Comparison of ENCODE assay signal across 20 mouse cellular contexts in the genomic region with DNA sequence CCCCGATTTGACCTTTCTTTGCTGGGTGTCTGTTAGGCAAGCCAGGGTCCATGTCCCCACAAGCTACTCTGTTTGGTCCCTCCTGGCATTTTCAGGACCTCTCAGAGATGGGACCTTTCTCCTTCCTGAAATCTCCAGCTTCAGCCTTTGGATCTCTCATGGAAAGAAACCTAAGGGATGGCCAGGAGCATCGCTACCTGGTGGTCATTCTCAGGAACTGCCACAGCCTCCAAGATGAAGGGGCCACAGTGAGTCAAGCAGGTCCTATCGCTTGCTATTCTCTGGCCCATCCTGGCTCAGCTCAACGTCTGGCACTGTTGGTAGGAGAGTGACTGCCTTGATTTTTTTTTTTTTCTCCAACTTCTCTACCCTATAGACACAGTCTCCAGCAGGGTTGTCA.
DNase-seq lines count a peak whose midpoint lies in the region; ATAC-seq and TF ChIP-seq lines count a peak whose summit lies in the region.
"Had no signal": no experiment of that assay in that cellular context is flagged by ENCODE, and none has a peak within 500 bp of the region (broad histone marks: within the 10 kb centered on the region; RNA-seq: fewer than 3 reads in every experiment).

No protein-coding gene starts in this region.

- intact Hi-C loops in left cerebral cortex, adult 2 months (cut with DNase I): no loop called here

- no peak for ATAC-seq in forebrain, postnatal 0 days
- no peak for ATAC-seq in forebrain, embryonic 13.5 days
- ATAC-seq: CD4-positive, CD25-positive, alpha-beta regulatory T cell, adult 4 months; intestine, embryonic 16.5 days had no signal

- peak; percentile 19; the same call in 1 of the 2 replicates for TF ChIP-seq CTCF in forebrain, postnatal 0 days (IDR thresholded peaks at IDR 0.05; ENCODE audit: low read depth)
- TF ChIP-seq CTCF in left cerebral cortex, adult 2 months (IDR thresholded peaks at IDR 0.05): peak; percentile 17
- TF ChIP-seq CTCF in E14TG2a.4 (conservative IDR thresholded peaks at IDR 0.05; ENCODE audit: low read length): peak; percentile 50

- no peaks in the 10 kb centered on the region for H3K9me3 ChIP-seq in forebrain, postnatal 0 days (ENCODE audit: low read length)
- H3K9me3 ChIP-seq in forebrain, embryonic 13.5 days (replicated peaks): no peaks in the 10 kb centered on the region
- no peaks in the 10 kb centered on the region for H3K9me3 ChIP-seq in E14TG2a.4 (ENCODE audit: low read length)
- H3K9me3 ChIP-seq: embryonic facial prominence, embryonic 12.5 days; hindbrain, embryonic 15.5 days had no signal

- WGBS in forebrain, postnatal 0 days: 47% methylated on average over 4 of the region's 4 CpGs
- 64% methylated on average over 4 of the region's 4 CpGs for WGBS in forebrain, embryonic 13.5 days

- H3K4me3 ChIP-seq in forebrain, postnatal 0 days (ENCODE audit: low read depth, low read length): no peak overlapping the region
- no peak overlapping the region for H3K4me3 ChIP-seq in forebrain, embryonic 13.5 days
- no peak overlapping the region for H3K4me3 ChIP-seq in left cerebral cortex, adult 2 months
- no peak overlapping the region for H3K4me3 ChIP-seq in E14TG2a.4 (replicated peaks; ENCODE audit: low read length)
- H3K4me3 ChIP-seq: embryonic facial prominence, embryonic 12.5 days; gastrocnemius, adult 2 months; hindbrain, embryonic 15.5 days had no signal

- H3K4me2 ChIP-seq in forebrain, postnatal 0 days (ENCODE audit: low read depth): no peak overlapping the region
- no peak overlapping the region for H3K4me2 ChIP-seq in forebrain, embryonic 13.5 days
- H3K4me2 ChIP-seq: embryonic facial prominence, embryonic 12.5 days; hindbrain, embryonic 15.5 days; liver, embryonic 11.5 days; midbrain, embryonic 11.5 days had no signal

- H3K9ac ChIP-seq in forebrain, postnatal 0 days: no peak overlapping the region
- H3K9ac ChIP-seq in forebrain, embryonic 13.5 days: no peak overlapping the region
- H3K9ac ChIP-seq: embryonic facial prominence, embryonic 12.5 days; hindbrain, embryonic 15.5 days had no signal

- H3K27me3 ChIP-seq in forebrain, postnatal 0 days (ENCODE audit: insufficient read depth, low read length): no peaks in the 10 kb centered on the region
- no peaks in the 10 kb centered on the region for H3K27me3 ChIP-seq in forebrain, embryonic 13.5 days
- H3K27me3 ChIP-seq in E14TG2a.4 (ENCODE audit: insufficient read depth, low read length): no peaks in the 10 kb centered on the region
- H3K27me3 ChIP-seq: embryonic facial prominence, embryonic 12.5 days; hindbrain, embryonic 15.5 days had no signal

- no peaks in the 10 kb centered on the region for H3K36me3 ChIP-seq in forebrain, postnatal 0 days (ENCODE audit: insufficient read depth)
- no peaks in the 10 kb centered on the region for H3K36me3 ChIP-seq in forebrain, embryonic 13.5 days (ENCODE audit: poor library complexity, severe bottlenecking)
- no peaks in the 10 kb centered on the region for H3K36me3 ChIP-seq in E14TG2a.4 (ENCODE audit: insufficient read depth, low read length)
- H3K36me3 ChIP-seq: embryonic facial prominence, embryonic 12.5 days; hindbrain, embryonic 15.5 days had no signal

- H3K27ac ChIP-seq in forebrain, postnatal 0 days (ENCODE audit: low read depth, low read length): no peak overlapping the region
- H3K27ac ChIP-seq in forebrain, embryonic 13.5 days: no peak overlapping the region
- H3K27ac ChIP-seq in left cerebral cortex, adult 2 months: no peak overlapping the region
- H3K27ac ChIP-seq: embryonic facial prominence, embryonic 12.5 days; gastrocnemius, adult 2 months; hindbrain, embryonic 15.5 days had no signal

- DNase-seq in forebrain, postnatal 0 days: no peak
- no peak for DNase-seq in left cerebral cortex, adult 2 months (ENCODE audit: extremely low spot score in 1 of 2, low spot score in 2 of 2)
- DNase-seq in left cerebral cortex, adult 9 months (ENCODE audit: low spot score in 2 of 2): no peak
- DNase-seq in ZHBTc4 (ENCODE audit: low read depth, low spot score): peak; percentile 39
- no peak for DNase-seq in urinary bladder, postnatal 10 days (ENCODE audit: low spot score)
- DNase-seq: adrenal gland, postnatal 25 days; cerebellum, adult 9-10 months; gastrocnemius, adult 2 months; heart, postnatal 36 days; kidney, postnatal 4 days; thymus, adult 2 months; thymus, postnatal 4 days had no signal

- H3K4me1 ChIP-seq in forebrain, postnatal 0 days (ENCODE audit: insufficient read depth): no peaks in the 10 kb centered on the region
- H3K4me1 ChIP-seq in forebrain, embryonic 13.5 days: no peaks in the 10 kb centered on the region
- 0 out of 2 replicates have a peak, but pooled peaks cover 5% of the 10 kb centered on the region for H3K4me1 ChIP-seq in E14TG2a.4 (replicated peaks; ENCODE audit: low read depth, low read length)
- H3K4me1 ChIP-seq: hindbrain, embryonic 15.5 days had no signal
